Mouse (Mus musculus): ENCODE measurements around the gene Hps4. TPM values are rescaled to one million over a fixed set of nuclear protein-coding genes. Genes with fewer than 3 reads are reported as not detected.
"Not testable (repeated sequence)": the region's sequence is repeated elsewhere in the genome, so short reads cannot be mapped to it uniquely, and the experiment has no call there.

Hps4 gene
- total RNA-seq, 1 experiment from 2014 or later, result 12.0 TPM

- ATAC-seq (replicated peaks in 1 of 2; ENCODE audit: insufficient read depth in 1 of 2, low FRiP score in 2 of 2, low TSS enrichment in 1 of 2, low read depth in 1 of 2, poor library complexity in 2 of 2, severe bottlenecking in 2 of 2), result no peak
Observed at GRCm38 (mm10) chr5:112382641-112383330, 39.9 kb downstream of the Hps4 start.

DNA sequence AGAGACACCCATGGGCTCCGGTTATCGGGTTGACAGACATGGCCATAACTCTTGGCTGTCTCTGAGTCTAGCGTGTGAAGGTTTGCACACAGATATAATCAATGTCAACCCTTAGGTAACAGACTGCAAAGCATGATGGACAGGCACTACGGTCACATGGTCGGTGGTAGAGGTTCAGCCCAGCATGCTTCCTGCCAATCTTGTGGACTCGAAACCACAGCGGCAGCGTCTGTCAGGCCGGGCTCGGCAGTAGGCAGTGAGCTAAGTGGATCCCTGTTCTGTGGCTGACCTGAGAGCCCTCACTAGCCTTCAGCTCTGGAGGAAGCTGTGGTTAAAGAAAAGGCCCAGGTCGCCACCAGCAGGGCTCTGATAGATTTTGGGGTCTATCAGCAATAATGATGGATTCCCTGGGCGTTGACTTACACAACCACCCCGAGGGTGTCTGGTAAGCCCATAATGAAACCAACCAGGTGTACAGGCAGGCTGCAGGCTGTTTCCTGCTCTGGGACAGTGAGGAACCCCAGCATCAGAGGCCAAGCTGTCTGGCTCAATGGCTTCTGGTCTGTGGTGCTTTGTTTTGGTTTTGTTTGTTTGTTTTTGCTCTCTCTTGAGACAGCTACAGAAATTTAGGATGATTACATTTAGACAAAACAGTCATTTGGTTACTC, 42.1 kb downstream of the Hps4 start:
- peak; percentile 78 to 84 for ATAC-seq (replicated peaks in 1 of 2; ENCODE audit: insufficient read depth in 1 of 2, low FRiP score in 2 of 2, low TSS enrichment in 1 of 2, low read depth in 1 of 2, poor library complexity in 2 of 2, severe bottlenecking in 2 of 2)

GRCm38 (mm10) chr5:112385973-112386372, 43.1 kb downstream of the Hps4 start:
- ATAC-seq (replicated peaks in 1 of 2; ENCODE audit: insufficient read depth in 1 of 2, low FRiP score in 2 of 2, low TSS enrichment in 1 of 2, low read depth in 1 of 2, poor library complexity in 2 of 2, severe bottlenecking in 2 of 2), result no peak

- no peak for ATAC-seq (replicated peaks in 1 of 2; ENCODE audit: insufficient read depth in 1 of 2, low FRiP score in 2 of 2, low TSS enrichment in 1 of 2, low read depth in 1 of 2, poor library complexity in 2 of 2, severe bottlenecking in 2 of 2)
Observed at GRCm38 (mm10) chr5:112389352-112389751, 46.5 kb downstream of the Hps4 start.

DNA sequence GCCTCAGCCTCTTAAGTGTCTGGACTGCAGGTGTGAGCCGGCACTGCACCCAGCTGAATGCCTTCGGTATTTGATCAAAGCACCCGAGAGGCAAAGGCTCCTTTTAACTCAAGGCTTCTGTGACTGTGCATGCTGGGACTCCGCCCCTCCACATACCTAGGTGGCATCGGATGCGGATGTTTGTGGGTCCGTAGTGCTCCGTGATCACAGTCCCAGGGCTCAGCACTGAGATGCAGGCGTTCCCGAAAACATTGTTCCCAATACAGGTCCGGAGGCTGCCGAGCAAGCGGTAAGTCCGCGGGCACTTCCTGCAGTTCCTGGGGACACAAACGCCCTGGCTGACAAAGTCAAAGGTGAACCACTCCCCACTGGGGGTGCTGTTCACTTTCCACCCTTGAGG, 48.1 kb downstream of the Hps4 start:
- ATAC-seq (replicated peaks in 1 of 2; ENCODE audit: insufficient read depth in 1 of 2, low FRiP score in 2 of 2, low TSS enrichment in 1 of 2, low read depth in 1 of 2, poor library complexity in 2 of 2, severe bottlenecking in 2 of 2), result no peak

- ATAC-seq (replicated peaks in 1 of 2; ENCODE audit: insufficient read depth in 1 of 2, low FRiP score in 2 of 2, low TSS enrichment in 1 of 2, low read depth in 1 of 2, poor library complexity in 2 of 2, severe bottlenecking in 2 of 2), result no peak
Observed at GRCm38 (mm10) chr5:112391676-112392323, 48.9 kb downstream of the Hps4 start.

DNA sequence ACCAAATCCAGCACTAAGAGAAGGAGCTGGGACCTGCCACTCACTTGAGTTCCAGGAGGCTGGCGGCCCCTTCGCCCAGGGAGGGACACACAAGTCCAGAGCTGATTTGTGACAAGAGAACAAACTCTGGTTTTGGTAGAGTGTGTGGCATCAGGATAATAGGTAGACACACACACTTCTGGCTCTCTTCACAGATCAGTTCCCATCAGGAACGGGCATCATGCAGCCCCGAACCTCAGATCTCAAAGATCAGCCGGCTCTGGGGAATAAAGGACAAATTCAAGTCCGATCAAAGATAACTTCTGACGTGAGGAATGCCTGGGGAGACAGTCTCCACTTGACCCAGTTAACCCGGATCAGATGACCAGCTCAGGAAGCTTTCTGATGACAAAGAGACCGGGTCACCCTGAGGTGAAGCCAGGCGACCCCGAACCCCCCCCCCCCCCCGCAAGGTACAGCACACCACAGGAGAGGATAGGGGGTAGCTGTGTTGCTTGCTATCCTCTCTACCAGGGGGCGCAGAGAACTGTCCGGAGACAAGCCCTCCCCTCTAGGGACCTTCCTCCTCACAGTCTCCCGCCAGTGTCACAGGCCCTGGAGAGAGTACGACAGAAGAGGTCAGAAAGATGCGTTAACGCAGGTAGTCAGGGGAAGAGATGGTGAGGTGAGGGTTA, 51.0 kb downstream of the Hps4 start:
- ATAC-seq (replicated peaks in 1 of 2; ENCODE audit: insufficient read depth in 1 of 2, low FRiP score in 2 of 2, low TSS enrichment in 1 of 2, low read depth in 1 of 2, poor library complexity in 2 of 2, severe bottlenecking in 2 of 2), result no peak

GRCm38 (mm10) chr5:112394415-112394763, 51.5 kb downstream of the Hps4 start:
- ATAC-seq (replicated peaks in 1 of 2; ENCODE audit: insufficient read depth in 1 of 2, low FRiP score in 2 of 2, low TSS enrichment in 1 of 2, low read depth in 1 of 2, poor library complexity in 2 of 2, severe bottlenecking in 2 of 2), result no peak

GRCm38 (mm10) chr5:112394779-112395443, 52.0 kb downstream of the Hps4 start, which contains the start of gene Asphd2:
Gene Asphd2 (minus strand): TSS chr5:112394866.
- peak in 1 of 2 experiments; percentile 30; a peak in 1 of 4 replicates for ATAC-seq (replicated peaks in 1 of 2; ENCODE audit: insufficient read depth in 1 of 2, low FRiP score in 2 of 2, low TSS enrichment in 1 of 2, low read depth in 1 of 2, poor library complexity in 2 of 2, severe bottlenecking in 2 of 2)

GRCm38 (mm10) chr5:112396066-112396465, 53.2 kb downstream of the Hps4 start:
- no peak for ATAC-seq (replicated peaks in 1 of 2; ENCODE audit: insufficient read depth in 1 of 2, low FRiP score in 2 of 2, low TSS enrichment in 1 of 2, low read depth in 1 of 2, poor library complexity in 2 of 2, severe bottlenecking in 2 of 2)

GRCm38 (mm10) chr5:112399284-112399683, 56.4 kb downstream of the Hps4 start:
- ATAC-seq (replicated peaks in 1 of 2; ENCODE audit: insufficient read depth in 1 of 2, low FRiP score in 2 of 2, low TSS enrichment in 1 of 2, low read depth in 1 of 2, poor library complexity in 2 of 2, severe bottlenecking in 2 of 2), result no peak

DNA sequence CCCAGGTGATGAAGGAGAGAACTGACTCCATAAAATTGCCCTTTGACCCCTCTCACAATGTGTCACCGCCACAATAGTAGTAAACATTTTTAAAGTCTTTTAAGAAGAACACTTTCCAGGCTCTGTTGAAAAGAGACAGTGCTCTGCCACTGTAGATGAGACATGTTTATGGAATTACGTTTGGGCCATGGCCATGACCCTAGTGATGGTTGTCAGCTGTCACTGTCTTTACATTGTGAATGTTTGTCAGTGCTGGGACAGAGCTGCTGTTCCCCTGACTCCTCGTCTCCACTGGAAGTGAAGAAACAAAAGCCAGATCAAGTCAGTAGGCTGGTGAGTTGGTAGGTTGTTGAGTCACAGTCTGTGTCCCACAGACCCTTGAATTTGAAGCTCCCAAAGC, 59.6 kb downstream of the Hps4 start:
- no peak for ATAC-seq (replicated peaks in 1 of 2; ENCODE audit: insufficient read depth in 1 of 2, low FRiP score in 2 of 2, low TSS enrichment in 1 of 2, low read depth in 1 of 2, poor library complexity in 2 of 2, severe bottlenecking in 2 of 2)

- ATAC-seq (replicated peaks in 1 of 2; ENCODE audit: insufficient read depth in 1 of 2, low FRiP score in 2 of 2, low TSS enrichment in 1 of 2, low read depth in 1 of 2, poor library complexity in 2 of 2, severe bottlenecking in 2 of 2), result no peak
Observed at GRCm38 (mm10) chr5:112406017-112406416, 63.1 kb downstream of the Hps4 start.

- no peak for ATAC-seq (replicated peaks in 1 of 2; ENCODE audit: insufficient read depth in 1 of 2, low FRiP score in 2 of 2, low TSS enrichment in 1 of 2, low read depth in 1 of 2, poor library complexity in 2 of 2, severe bottlenecking in 2 of 2)
Observed at GRCm38 (mm10) chr5:112409274-112409673, 66.4 kb downstream of the Hps4 start.

DNA sequence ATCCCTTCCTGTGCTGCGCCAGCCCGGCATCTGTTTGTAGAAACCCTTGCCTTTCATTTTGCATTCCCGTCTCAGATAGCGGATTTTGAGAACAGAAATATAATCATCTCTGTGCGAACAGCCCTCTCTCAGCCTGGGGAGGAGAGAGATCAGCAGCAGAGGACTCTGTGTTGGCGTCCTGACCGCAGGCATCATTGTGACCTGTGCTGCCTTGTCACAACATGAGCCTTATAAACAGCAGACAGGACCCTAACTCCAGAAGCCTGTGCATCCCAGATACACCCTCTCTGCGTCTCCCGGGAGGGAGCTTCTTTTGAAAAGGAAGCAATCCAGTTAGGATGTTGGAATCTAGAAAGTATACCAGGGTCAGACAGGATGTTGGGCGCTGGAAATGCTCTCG, 68.2 kb downstream of the Hps4 start:
- ATAC-seq (replicated peaks in 1 of 2; ENCODE audit: insufficient read depth in 1 of 2, low FRiP score in 2 of 2, low TSS enrichment in 1 of 2, low read depth in 1 of 2, poor library complexity in 2 of 2, severe bottlenecking in 2 of 2), result no peak

DNA sequence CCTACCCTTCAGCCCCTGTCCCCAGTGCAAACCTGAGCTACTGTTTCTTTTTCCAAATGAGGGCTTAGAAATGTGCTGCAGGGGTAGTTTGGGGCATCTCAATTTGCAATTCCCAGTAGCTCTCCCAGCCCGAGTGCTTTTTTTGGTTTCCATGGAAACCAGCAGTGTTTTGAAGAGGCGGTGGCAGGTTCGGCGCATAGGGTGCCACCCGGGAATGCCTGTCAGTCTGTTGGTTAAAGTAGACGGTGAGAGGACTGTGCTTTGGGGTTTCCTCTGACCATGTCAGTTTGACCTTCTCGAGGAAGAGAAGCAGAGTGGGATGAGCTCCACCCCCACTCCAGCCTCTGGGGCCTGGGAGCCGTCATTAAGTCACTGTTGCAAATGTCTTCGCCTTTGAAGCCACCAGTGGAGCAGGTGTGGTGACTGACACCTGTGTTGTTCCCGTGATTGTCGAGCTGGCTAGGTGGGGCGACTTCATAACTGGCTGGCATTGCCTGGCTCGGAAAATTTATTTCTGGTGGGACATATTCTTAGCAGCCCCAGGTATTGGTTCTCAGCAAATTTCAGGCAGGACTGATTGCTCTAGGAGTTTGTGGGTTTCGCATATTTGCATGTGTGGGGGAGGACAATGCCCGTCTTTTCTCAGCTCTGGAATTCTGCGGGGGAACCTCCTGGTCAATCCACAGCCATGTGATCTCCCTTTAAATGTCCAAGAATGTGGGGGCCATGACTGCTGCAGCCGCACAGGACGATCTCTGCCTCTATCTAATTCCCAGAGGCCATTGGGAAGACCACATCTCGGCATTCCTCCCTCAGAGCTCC, 68.8 kb downstream of the Hps4 start:
- ATAC-seq (replicated peaks in 1 of 2; ENCODE audit: insufficient read depth in 1 of 2, low FRiP score in 2 of 2, low TSS enrichment in 1 of 2, low read depth in 1 of 2, poor library complexity in 2 of 2, severe bottlenecking in 2 of 2), result peak in 1 of 2 experiments; percentile 39; a peak in 1 of 4 replicates

DNA sequence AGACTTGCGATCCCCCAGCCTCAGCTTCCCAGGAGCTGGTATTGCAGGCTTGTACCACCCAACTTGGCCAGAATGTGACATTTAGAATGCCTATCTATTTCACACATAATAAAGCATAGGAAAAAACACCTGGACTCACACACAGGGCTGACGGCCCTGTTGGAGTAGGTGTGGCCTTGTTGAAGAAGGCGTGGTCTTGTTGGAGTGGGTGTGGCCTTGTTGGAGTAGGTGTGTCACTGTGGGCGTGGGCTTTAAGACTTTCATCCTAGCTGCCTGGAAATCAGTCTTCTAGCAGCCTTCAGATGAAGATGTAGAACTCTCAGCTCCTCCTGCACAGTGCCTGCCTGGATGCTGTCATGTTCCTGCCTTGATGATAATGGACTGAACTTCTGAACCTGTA, 69.9 kb downstream of the Hps4 start:
- ATAC-seq (replicated peaks in 1 of 2; ENCODE audit: insufficient read depth in 1 of 2, low FRiP score in 2 of 2, low TSS enrichment in 1 of 2, low read depth in 1 of 2, poor library complexity in 2 of 2, severe bottlenecking in 2 of 2), result not testable (repeated sequence)

Data from hematopoietic stem cell, adult 5-6 weeks (primary cell).